Mouse (Mus musculus) heart, adult 2 months (tissue): ENCODE measurements around the gene Clptm1l.
A peak's percentile ranks its signal among the peaks of the same experiment; 100 is the strongest.

Source experiments
- CTCF ChIP-seq: fragments of 200-600 bp; IDR thresholded peaks from 2 replicates; pipeline ENCODE4 v1.8.1; 2022; ENCODE audit warnings: antibody characterized with exemption, mild to moderate bottlenecking, moderate library complexity
- EP300 ChIP-seq: fragments of 200-500 bp; IDR thresholded peaks from 2 replicates; pipeline ENCODE4 v1.6.1; 2011; ENCODE audit warnings: low read depth, low read length, control low read depth; ENCODE audit not compliant: insufficient read depth
- POLR2A ChIP-seq: fragments of 200-500 bp; IDR thresholded peaks from 2 replicates; pipeline ENCODE4 v1.6.1; 2011; ENCODE audit warnings: mild to moderate bottlenecking, low read depth, low read length, control low read depth; ENCODE audit not compliant: insufficient read depth

GRCm38 (mm10) chr13:73631837-73632236, 28.0 kb downstream of the Clptm1l start:
- TF ChIP-seq POLR2A (no peak), CTCF (peak; percentile 20; the same call in 1 of the 2 replicates), EP300 (no peak)
